In the genomic region with DNA sequence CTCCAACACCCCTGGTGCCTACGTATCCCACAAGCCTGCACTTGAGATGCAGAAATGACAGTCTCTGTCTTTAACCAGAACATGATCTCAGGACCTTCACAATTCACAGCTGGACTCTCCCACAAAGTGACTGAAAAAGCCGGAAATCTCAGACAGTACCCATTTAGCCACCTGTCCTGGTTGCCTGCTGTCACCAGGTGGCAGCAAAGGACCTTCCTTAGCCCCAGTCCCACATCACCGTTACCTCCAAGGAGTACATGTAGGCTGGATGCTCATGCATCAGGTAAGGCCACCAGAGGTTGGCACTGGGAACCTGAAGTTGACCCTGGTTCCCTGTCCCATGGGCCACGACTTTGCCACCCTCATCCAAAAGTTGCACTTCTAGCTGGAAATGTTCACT, we compare ENCODE assay signal across 9 mouse cellular contexts. TPM values are rescaled to one million over a fixed set of nuclear protein-coding genes. Genes with fewer than 3 reads are reported as not detected.
DNase-seq lines count a peak whose midpoint lies in the region; ATAC-seq and TF ChIP-seq lines count a peak whose summit lies in the region.
"Had no signal": no experiment of that assay in that cellular context is flagged by ENCODE, and none has a peak within 500 bp of the region (broad histone marks: within the 10 kb centered on the region; RNA-seq: fewer than 3 reads in every experiment).

No protein-coding gene starts in this region.

- H3K9me3 ChIP-seq in kidney, embryonic 15.5 days (replicated peaks): 0 out of 2 replicates have a peak, but pooled peaks cover 2% of the 10 kb centered on the region

- no peak overlapping the region for H3K4me3 ChIP-seq in kidney, embryonic 15.5 days (replicated peaks)
- H3K4me3 ChIP-seq in left cerebral cortex, adult 2 months: no peak overlapping the region
- H3K4me3 ChIP-seq: neural tube, embryonic 13.5 days had no signal

- peak; percentile 55 for DNase-seq in kidney, adult 11 months
- DNase-seq in ES-CJ7 (ENCODE audit: low read depth, low spot score): peak; percentile 74
- peak; percentile 49 for DNase-seq in c-Kit-positive CD71-negative TER-119-negative erythroid progenitor cells, embryonic 14.5 days (ENCODE audit: low read depth)
- peak; percentile 38 to 66 for DNase-seq in frontal cortex, postnatal 36 days (ENCODE audit: low spot score in 2 of 2)
- DNase-seq in left cerebral cortex, adult 2 months (ENCODE audit: extremely low spot score in 1 of 2, low spot score in 2 of 2): peak; percentile 47 to 60
- peak; percentile 39 to 61 for DNase-seq in natural killer cell, adult 2 months (ENCODE audit: low spot score in 2 of 2)
- peak; percentile 58 for DNase-seq in thymus, postnatal 25 days

- intact Hi-C loops in left cerebral cortex, adult 2 months (cut with DNase I): no loop called here

- TF ChIP-seq CTCF in left cerebral cortex, adult 2 months (IDR thresholded peaks at IDR 0.05): peak; percentile 81

- H3K9ac ChIP-seq in kidney, embryonic 15.5 days: no peak overlapping the region
- H3K9ac ChIP-seq: neural tube, embryonic 13.5 days had no signal

- WGBS in kidney, embryonic 15.5 days: 27% methylated on average over 4 of the region's 4 CpGs

- ATAC-seq in kidney, embryonic 15.5 days (replicated peaks; ENCODE audit: low FRiP score): no peak

- no peaks in the 10 kb centered on the region for H3K27me3 ChIP-seq in kidney, embryonic 15.5 days
- H3K27me3 ChIP-seq: neural tube, embryonic 13.5 days had no signal

- H3K4me1 ChIP-seq in kidney, embryonic 15.5 days: peaks cover 17% of the 10 kb centered on the region

- H3K27ac ChIP-seq in kidney, embryonic 15.5 days: no peak overlapping the region
- H3K27ac ChIP-seq in left cerebral cortex, adult 2 months: no peak overlapping the region
- H3K27ac ChIP-seq: neural tube, embryonic 13.5 days had no signal

- peaks cover 25% of the 10 kb centered on the region for H3K36me3 ChIP-seq in kidney, embryonic 15.5 days

- H3K4me2 ChIP-seq in kidney, embryonic 15.5 days: no peak overlapping the region
- H3K4me2 ChIP-seq: neural tube, embryonic 13.5 days had no signal

RNA-seq across cellular contexts. Expression of gene Gusb, which starts 3.8 kb away (rescaled TPM):
- 53.7 and 55.2 TPM in 2 replicates for polyA plus RNA-seq in kidney, embryonic 15.5 days (2015; fragmentation: Nextera tagmentation; extraction: Ambion mirVana)
- total RNA-seq in left cerebral cortex, adult 2 months (2021): 10 to 100 TPM; 10.3 to 12.2 TPM

RNA-seq across cellular contexts. Expression of gene Asl, which starts 29.9 kb away (rescaled TPM):
- polyA plus RNA-seq in kidney, embryonic 15.5 days (2015; fragmentation: Nextera tagmentation; extraction: Ambion mirVana): 49.9 and 50.6 TPM in 2 replicates
- total RNA-seq in left cerebral cortex, adult 2 months (2021): 10 to 100 TPM; 15.7 to 23.5 TPM

RNA-seq across cellular contexts. Expression of gene Crcp, which starts 30.0 kb away (rescaled TPM):
- polyA plus RNA-seq in kidney, embryonic 15.5 days (2015; fragmentation: Nextera tagmentation; extraction: Ambion mirVana): 39.0 and 40.6 TPM in 2 replicates
- 10 to 100 TPM; 30.2 to 30.8 TPM for total RNA-seq in left cerebral cortex, adult 2 months (2021)

RNA-seq across cellular contexts. Expression of gene Vkorc1l1, which starts 57.3 kb away (rescaled TPM):
- 26.3 and 30.2 TPM in 2 replicates for polyA plus RNA-seq in kidney, embryonic 15.5 days (2015; fragmentation: Nextera tagmentation; extraction: Ambion mirVana)
- total RNA-seq in left cerebral cortex, adult 2 months (2021): 10 to 100 TPM; 43.9 to 48.6 TPM
